Mouse (Mus musculus) embryonic facial prominence, embryonic 11.5 days (tissue): ENCODE data around the gene Cfap221. TPM values are rescaled to one million over a fixed set of nuclear protein-coding genes. Genes with fewer than 3 reads are reported as not detected.
A peak's percentile ranks its signal among the peaks of the same experiment; 100 is the strongest.

Experiments
- ATAC-seq: fragments of 200-750 bp; cut with Nextera tagmentation; replicated peaks from 2 replicates; pipeline ENCODE4 v1.8.0; 2017; ENCODE audit warnings: low read depth; ENCODE audit not compliant: insufficient number of reproducible peaks, low FRiP score, low TSS enrichment
- DNase-seq: peaks from one replicate; pipeline ENCODE4 v3.0.0-alpha.2; 2015; ENCODE audit warnings: low spot score
- H3K27ac ChIP-seq: fragments of 300-500 bp; sonication (generic); replicated peaks from 2 replicates; pipeline ENCODE4 v1.5.1; 2014; ENCODE audit warnings: mild to moderate bottlenecking, low read depth, low read length, control low read depth
- H3K27me3 ChIP-seq: fragments of 300-500 bp; sonication (generic); 2 replicates; pipeline ENCODE4 v1.6.1; 2014; ENCODE audit warnings: mild to moderate bottlenecking, low read length, moderate library complexity, mixed read lengths; ENCODE audit not compliant: control insufficient read depth, insufficient read depth
- H3K36me3 ChIP-seq: fragments of 300-500 bp; sonication (generic); replicated peaks from 2 replicates; pipeline ENCODE4 v1.6.1; 2014; ENCODE audit warnings: low read depth, mild to moderate bottlenecking, low read length, moderate library complexity, mixed read lengths; ENCODE audit not compliant: control insufficient read depth, insufficient read depth
- H3K4me1 ChIP-seq: fragments of 300-500 bp; sonication (generic); 2 replicates; pipeline ENCODE4 v1.6.1; 2014; ENCODE audit warnings: low read length, mixed read lengths; ENCODE audit not compliant: control insufficient read depth, insufficient read depth
- H3K4me2 ChIP-seq: fragments of 300-500 bp; sonication (generic); 2 replicates; pipeline ENCODE4 v1.6.1; 2014; ENCODE audit warnings: low read depth, mild to moderate bottlenecking, control low read depth, low read length, moderate library complexity
- H3K4me3 ChIP-seq: fragments of 300-500 bp; sonication (generic); 2 replicates; pipeline ENCODE4 v1.5.1; 2014; ENCODE audit warnings: low read depth, low read length, control low read depth
- H3K9ac ChIP-seq: fragments of 300-500 bp; sonication (generic); replicated peaks from 2 replicates; pipeline ENCODE4 v1.6.1; 2014; ENCODE audit warnings: mild to moderate bottlenecking, control low read depth, low read length
- H3K9me3 ChIP-seq: fragments of 300-500 bp; sonication (generic); replicated peaks from 2 replicates; pipeline ENCODE4 v1.6.1; 2016; ENCODE audit warnings: mild to moderate bottlenecking, low read length, inconsistent platforms, mixed read lengths; ENCODE audit not compliant: control insufficient read depth
- WGBS: fragments of 180-500 bp; shearing (Covaris S2); extraction: QIAGEN DNeasy Blood & Tissue Kit; methylation state at CpG from one replicate; pipeline ENCODE4 v1.1.7; 2014; 5-methylcytosine and 5-hydroxymethylcytosine counted together
- polyA plus RNA-seq: library from polyadenylated mRNA; unstranded; fragments of >200 nt; fragmentation: Nextera tagmentation; extraction: Ambion mirVana; gene quantifications from 2 replicates; pipeline ENCODE4 v1.2.1, GENCODE M21; 2014

Gene Cfap221
- polyA plus RNA-seq, 1 experiment from 2014 or later = not detected

DNA sequence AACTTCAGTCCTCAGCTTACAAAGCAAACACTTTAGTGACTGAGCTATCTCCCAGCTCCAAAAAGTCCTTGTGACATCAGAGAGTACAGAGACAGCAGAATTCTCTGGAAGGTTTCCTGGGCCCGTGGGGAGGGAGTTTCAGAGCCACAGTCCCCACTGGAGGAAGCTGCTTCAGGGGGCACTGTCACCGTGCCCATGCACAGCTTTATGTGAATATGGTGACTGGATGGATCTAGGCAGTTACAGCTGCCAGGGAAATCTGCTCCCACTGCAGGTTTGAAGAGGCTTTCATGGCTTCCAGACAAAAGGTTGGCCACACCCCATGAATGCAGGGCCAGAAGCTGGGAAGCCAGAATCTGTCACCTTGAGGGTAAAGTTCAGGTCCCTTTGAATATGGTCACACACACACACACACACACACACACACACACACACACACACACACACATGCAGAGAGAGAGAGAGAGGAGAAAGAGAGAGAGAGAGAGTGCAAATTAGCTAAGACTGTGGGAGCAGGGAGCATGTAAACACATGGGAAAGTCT is 89.8 kb downstream of the Cfap221 start:
- 78% methylated on average over 2 of the region's 2 CpGs for WGBS
- Histone ChIP-seq H3K27me3 (no peaks in the 10 kb centered on the region), H3K27ac (no peak overlapping the region), H3K4me3 (no peak overlapping the region), H3K4me2 (no peak overlapping the region), H3K9me3 (no peaks in the 10 kb centered on the region), H3K4me1 (peaks cover 3% of the 10 kb centered on the region; the same call in 1 of the 2 replicates), H3K9ac (no peak overlapping the region), H3K36me3 (no peaks in the 10 kb centered on the region)
- ATAC-seq (no peak), DNase-seq (no peak)

DNA sequence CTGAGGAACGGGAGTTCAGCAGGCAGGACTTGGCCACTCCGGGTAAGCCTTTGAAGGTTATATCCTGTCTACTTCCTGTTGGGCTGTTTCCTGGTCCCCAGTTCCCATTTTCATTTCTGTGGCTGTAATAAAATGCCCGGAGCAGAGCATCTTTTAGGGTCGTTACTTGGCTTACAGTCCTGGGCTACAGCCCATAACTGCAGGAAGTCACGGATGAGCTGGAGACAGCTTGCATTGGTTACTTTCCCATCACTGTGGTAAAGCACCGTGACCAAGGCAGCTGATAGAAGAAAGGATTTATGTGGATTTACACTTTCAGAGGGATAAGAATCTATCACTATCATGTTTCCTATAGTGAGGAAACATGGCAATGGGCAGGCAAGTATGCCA is 93.8 kb downstream of the Cfap221 start:
- H3K4me2 ChIP-seq = no peak overlapping the region
- no peak; the same call in 1 of the 2 replicates for ATAC-seq
- no peak overlapping the region for H3K27ac ChIP-seq
- no peak overlapping the region for H3K4me3 ChIP-seq
- H3K9me3 ChIP-seq = no peaks in the 10 kb centered on the region
- H3K27me3 ChIP-seq = no peaks in the 10 kb centered on the region
- no peaks in the 10 kb centered on the region for H3K36me3 ChIP-seq
- WGBS = 44% methylated on average over 6 of the region's 6 CpGs
- peaks cover 3% of the 10 kb centered on the region for H3K4me1 ChIP-seq
- H3K9ac ChIP-seq = no peak overlapping the region
- DNase-seq = peak; percentile 20

DNA sequence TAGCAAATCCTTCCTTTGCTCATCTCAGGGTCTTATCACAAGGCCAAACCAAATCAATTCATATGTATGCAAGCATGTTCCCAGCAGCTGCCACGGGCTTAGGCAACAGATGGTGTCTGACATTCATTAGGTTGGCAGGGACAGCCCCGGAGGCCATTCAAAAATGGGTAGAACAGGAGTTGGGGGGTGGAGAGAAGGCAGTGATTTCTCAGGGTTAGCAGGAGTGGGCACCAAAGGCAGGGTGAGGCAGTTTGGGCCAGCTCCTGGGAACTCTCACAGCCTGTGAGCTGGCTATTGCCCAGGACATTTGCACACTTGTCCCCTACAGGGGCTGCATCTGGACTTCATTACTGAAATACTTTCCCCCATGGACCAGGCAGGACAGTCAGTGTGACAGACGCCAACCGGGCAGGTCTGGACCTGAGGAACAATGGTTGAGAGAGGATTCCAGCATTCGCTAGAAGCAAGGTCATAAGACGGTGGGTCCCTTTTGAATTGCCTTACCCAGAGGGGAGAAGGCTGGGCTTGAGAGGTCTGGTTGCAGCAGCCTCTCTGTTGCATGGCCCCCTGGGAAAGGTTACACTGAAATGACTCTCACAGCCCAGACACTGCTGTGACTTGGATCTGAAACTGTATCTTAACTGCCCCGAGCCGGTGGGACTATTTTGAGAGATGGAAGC is 94.3 kb downstream of the Cfap221 start:
- Histone ChIP-seq H3K4me1 (peaks cover 3% of the 10 kb centered on the region), H3K27ac (0 out of 2 replicates have a peak overlapping the region, but pooled peaks have one; percentile 28), H3K4me2 (no peak overlapping the region), H3K4me3 (no peak overlapping the region), H3K36me3 (no peaks in the 10 kb centered on the region), H3K9ac (no peak overlapping the region), H3K9me3 (no peaks in the 10 kb centered on the region), H3K27me3 (no peaks in the 10 kb centered on the region)
- peak; percentile 18 for DNase-seq
- peak; percentile 41; the same call in 1 of the 2 replicates for ATAC-seq
- WGBS = 32% methylated on average over 8 of the region's 8 CpGs

DNA sequence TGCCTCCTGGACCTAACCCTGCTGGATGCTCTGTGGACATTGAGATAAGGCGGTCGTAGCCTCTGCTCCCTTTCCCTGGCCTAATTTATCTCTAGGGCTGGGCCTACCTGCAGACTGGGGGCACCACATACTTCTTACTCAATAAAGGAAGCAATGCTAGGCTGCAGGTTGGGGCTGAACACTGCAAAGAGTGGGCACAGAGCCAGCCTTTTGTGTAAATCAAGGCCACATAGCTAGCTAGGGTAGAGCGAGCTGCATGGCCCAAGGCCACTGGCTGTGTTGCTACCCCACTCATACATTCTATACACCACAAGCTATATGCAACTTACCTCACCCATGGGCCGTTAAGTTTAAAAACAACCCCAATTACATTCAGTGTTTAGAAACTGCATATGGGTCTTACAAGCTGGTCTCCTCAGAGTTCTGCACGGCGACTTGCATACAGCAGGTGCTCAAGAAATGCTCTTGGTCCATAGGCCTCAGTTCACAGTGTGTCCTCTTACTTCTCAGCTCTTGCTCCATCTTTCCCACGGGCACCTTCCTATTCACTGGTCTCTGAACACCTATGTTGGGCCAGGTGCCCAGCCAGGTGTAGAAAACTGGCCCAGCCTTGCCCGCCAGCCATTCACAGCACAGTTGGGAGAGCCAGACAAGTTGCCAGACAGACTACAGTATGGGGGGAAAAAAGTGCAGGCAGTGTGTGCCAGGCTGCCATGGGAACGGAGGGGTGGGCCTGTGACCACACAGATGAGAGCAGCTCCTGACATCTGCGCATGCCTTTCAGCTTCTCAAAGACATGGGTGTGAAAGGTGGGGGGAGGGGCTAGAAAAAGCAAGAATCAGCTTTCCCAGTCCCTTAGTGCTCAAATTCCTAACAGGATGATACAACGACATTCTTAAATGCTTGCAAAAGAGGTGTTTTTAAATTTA is 97.6 kb downstream of the Cfap221 start:
- Histone ChIP-seq H3K9ac (no peak overlapping the region), H3K9me3 (no peaks in the 10 kb centered on the region), H3K4me1 (peaks cover 3% of the 10 kb centered on the region), H3K4me3 (no peak overlapping the region), H3K36me3 (no peaks in the 10 kb centered on the region), H3K4me2 (no peak overlapping the region), H3K27me3 (no peaks in the 10 kb centered on the region), H3K27ac (no peak overlapping the region)
- WGBS = 87% methylated on average over 11 of the region's 11 CpGs
- DNase-seq = peak; percentile 20
- ATAC-seq = peak; percentile 47; the same call in 1 of the 2 replicates

DNA sequence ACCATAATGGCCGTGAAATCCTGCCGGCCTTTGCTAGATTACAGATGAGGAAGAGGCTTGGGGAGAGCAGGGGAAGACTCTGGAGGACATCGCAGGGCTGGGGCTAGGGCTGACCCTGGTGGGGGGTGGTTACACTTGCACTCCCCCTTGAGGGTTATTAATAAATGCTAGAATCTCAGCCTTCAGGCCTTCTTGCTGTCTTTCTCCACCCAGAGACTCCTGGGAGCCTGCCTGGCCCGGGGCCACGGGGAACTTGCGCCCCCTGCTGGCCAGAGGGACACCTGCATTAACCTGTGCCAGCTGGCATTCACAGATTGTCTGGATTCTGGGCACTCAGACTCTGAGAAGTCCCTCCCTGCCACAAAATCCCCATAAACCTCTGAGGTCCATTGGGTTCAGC is 102.1 kb downstream of the Cfap221 start:
- Histone ChIP-seq H3K9ac (no peak overlapping the region), H3K36me3 (no peaks in the 10 kb centered on the region), H3K4me3 (no peak overlapping the region), H3K4me1 (no peaks in the 10 kb centered on the region; the same call in 1 of the 2 replicates), H3K9me3 (no peaks in the 10 kb centered on the region), H3K27ac (no peak overlapping the region), H3K27me3 (no peaks in the 10 kb centered on the region), H3K4me2 (no peak overlapping the region)
- ATAC-seq = no peak; the same call in 1 of the 2 replicates
- peak; percentile 72 for DNase-seq
- 40% methylated on average over 6 of the region's 6 CpGs for WGBS

DNA sequence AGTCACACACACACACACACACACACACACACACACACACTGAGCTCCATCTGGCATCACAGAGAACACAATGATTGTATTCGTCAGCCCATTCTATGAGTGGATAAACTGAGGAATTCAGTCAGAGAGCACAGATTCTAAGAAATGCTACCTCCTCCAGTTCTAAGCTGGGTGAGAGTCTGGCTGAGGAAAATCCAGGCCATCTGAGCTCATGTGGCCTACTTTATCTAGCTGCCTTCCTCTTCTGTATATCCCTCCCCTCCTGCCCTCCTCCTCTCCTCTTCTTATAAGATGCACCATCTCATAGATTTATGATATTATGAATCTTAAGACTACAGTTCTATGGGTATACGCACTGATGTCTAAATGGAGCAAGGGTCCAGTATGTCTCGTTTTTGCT is 103.4 kb downstream of the Cfap221 start:
- ATAC-seq (no peak), DNase-seq (no peak)
- no peaks in the 10 kb centered on the region for H3K9me3 ChIP-seq
- H3K9ac ChIP-seq = no peak overlapping the region
- H3K36me3 ChIP-seq = no peaks in the 10 kb centered on the region
- H3K4me2 ChIP-seq = no peak overlapping the region
- no peak overlapping the region for H3K4me3 ChIP-seq
- WGBS = 81% methylated on average over 3 of the region's 3 CpGs
- H3K4me1 ChIP-seq = no peaks in the 10 kb centered on the region
- no peaks in the 10 kb centered on the region for H3K27me3 ChIP-seq
- no peak overlapping the region for H3K27ac ChIP-seq

DNA sequence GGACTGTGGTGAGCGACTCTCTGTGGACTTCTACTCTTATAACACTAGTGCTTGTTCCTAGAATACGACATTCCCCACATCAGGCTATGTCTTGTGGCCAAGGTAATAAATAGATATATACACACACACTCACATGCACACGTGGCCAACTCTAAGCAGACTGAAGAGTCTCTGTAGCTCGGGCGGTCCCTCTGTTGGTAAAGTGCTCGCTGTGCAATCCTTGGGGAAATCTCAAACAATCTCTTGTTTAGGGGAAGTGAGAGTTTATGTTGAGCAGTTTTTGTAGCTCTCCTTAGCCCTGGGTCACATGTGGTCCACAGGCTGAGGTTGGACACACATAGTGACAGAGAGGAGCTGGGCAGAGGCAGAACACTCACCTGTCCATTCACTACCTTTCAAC is 104.1 kb downstream of the Cfap221 start:
- no peak overlapping the region for H3K4me2 ChIP-seq
- H3K4me3 ChIP-seq = no peak overlapping the region
- ATAC-seq (no peak), DNase-seq (no peak)
- H3K4me1 ChIP-seq = no peaks in the 10 kb centered on the region
- no peaks in the 10 kb centered on the region for H3K27me3 ChIP-seq
- WGBS = 71% methylated on average over 6 of the region's 6 CpGs
- H3K9ac ChIP-seq = no peak overlapping the region
- H3K27ac ChIP-seq = no peak overlapping the region
- H3K9me3 ChIP-seq = no peaks in the 10 kb centered on the region
- H3K36me3 ChIP-seq = no peaks in the 10 kb centered on the region
